Mouse (Mus musculus): ENCODE results near the gene Mrto4.

DNA sequence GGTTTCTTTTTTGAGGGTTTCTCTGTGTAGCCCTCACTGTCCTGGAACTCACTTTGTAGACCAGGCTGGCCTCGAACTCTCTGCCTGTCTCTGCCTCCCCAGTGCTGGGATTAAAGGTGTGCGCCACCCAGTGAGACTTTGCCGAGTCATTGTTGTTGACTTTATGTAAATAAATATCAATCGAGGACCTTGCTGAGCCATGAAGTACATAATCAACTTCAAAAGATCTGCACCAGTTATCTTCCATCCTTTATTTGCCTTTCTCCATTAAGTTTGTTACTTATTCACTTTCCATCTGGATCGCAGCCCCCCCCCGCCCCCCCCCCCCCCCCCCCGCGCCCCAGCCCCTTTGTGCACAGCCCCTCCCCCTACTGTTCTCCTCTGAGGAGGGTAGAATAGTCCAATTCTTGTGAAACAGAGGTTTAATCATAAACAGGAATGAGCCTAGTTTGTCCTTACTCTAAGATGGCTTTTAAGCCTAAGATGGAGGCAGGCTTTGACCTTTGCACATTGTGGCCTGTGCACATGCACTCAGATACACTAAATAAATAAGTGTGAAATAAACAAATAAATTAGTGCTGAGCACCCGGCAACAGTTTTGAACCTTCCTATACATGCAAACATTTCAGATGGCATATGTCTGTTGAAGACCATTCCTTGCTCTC lies 17.6 kb downstream of the Mrto4 start:
- TF ChIP-seq CTCF (conservative IDR thresholded peaks at IDR 0.05 in 1 of 2, IDR thresholded peaks at IDR 0.05 in 1 of 2; ENCODE audit: low read depth in 2 of 2, low read length in 2 of 2) = no peak
- TF ChIP-seq HCFC1 (IDR thresholded peaks at IDR 0.05; ENCODE audit: low read depth, low read length) = no peak
- no peak for TF ChIP-seq ZMIZ1 (IDR thresholded peaks at IDR 0.05; ENCODE audit: low read depth, low read length)
- TF ChIP-seq USF1 (IDR thresholded peaks at IDR 0.05; ENCODE audit: low read depth, low read length) = no peak
- TF ChIP-seq UBTF (IDR thresholded peaks at IDR 0.05; ENCODE audit: low read depth, low read length) = no peak
- no peak for TF ChIP-seq NELFE (IDR thresholded peaks at IDR 0.05; ENCODE audit: low read depth, low read length)
- TF ChIP-seq CHD1 (IDR thresholded peaks at IDR 0.05; ENCODE audit: low read depth, low read length) = no peak
